Mouse (Mus musculus) forebrain, embryonic 14.5 days (tissue): Measurements from ENCODE around the gene Eef1akmt2. TPM values are rescaled to one million over a fixed set of nuclear protein-coding genes. Genes with fewer than 3 reads are reported as not detected.

ENCODE experiments used
- ATAC-seq: fragments of 200-750 bp; cut with Nextera tagmentation; 2 replicates; pipeline ENCODE4 v1.8.0; 2017; ENCODE audit warnings: mild to moderate bottlenecking, moderate library complexity
- DNase-seq: peaks from one replicate; pipeline ENCODE4 v3.0.0-alpha.2; 2015; ENCODE audit warnings: low spot score
- H3K27ac ChIP-seq: fragments of 300-500 bp; sonication (generic); 2 replicates; pipeline ENCODE4 v1.5.1; 2014; ENCODE audit warnings: low read depth, mild to moderate bottlenecking, control low read depth, low read length, moderate library complexity
- H3K27me3 ChIP-seq: fragments of 300-500 bp; sonication (generic); replicated peaks from 2 replicates; pipeline ENCODE4 v1.6.1; 2014; ENCODE audit warnings: low read length, control low read depth, mixed read lengths; ENCODE audit not compliant: control insufficient read depth, insufficient read depth
- H3K36me3 ChIP-seq: fragments of 300-500 bp; sonication (generic); 2 replicates; pipeline ENCODE4 v1.6.1; 2014; ENCODE audit warnings: low read length, control low read depth; ENCODE audit not compliant: control insufficient read depth, insufficient read depth
- H3K4me1 ChIP-seq: fragments of 300-500 bp; sonication (generic); 2 replicates; pipeline ENCODE4 v1.6.1; 2014; ENCODE audit warnings: antibody characterized with exemption, low read length, control low read depth; ENCODE audit not compliant: control insufficient read depth, insufficient read depth
- H3K4me2 ChIP-seq: fragments of 300-500 bp; sonication (generic); 2 replicates; pipeline ENCODE4 v1.6.1; 2014; ENCODE audit warnings: mild to moderate bottlenecking, control low read depth, low read length
- H3K4me3 ChIP-seq: fragments of 300-500 bp; sonication (generic); 2 replicates; pipeline ENCODE4 v1.5.1; 2014; ENCODE audit warnings: low read depth, low read length, control low read depth
- H3K9ac ChIP-seq: fragments of 300-500 bp; sonication (generic); 2 replicates; pipeline ENCODE4 v1.6.1; 2014; ENCODE audit warnings: mild to moderate bottlenecking, low read length, control low read depth, moderate library complexity
- H3K9me3 ChIP-seq: fragments of 300-500 bp; sonication (generic); replicated peaks from 2 replicates; pipeline ENCODE4 v1.6.1; 2016; ENCODE audit warnings: low read length, control low read depth, mixed read lengths; ENCODE audit not compliant: control insufficient read depth
- WGBS: fragments of 180-500 bp; shearing (Covaris S2); extraction: QIAGEN DNeasy Blood & Tissue Kit; methylation state at CpG from one replicate; pipeline ENCODE4 v1.1.7; 2014; 5-methylcytosine and 5-hydroxymethylcytosine counted together
- polyA plus RNA-seq: library from polyadenylated mRNA; unstranded; fragments of >200 nt; fragmentation: Nextera tagmentation; extraction: Ambion mirVana; gene quantifications from 2 replicates; pipeline ENCODE4 v1.2.1, GENCODE M21; 2014

Gene Eef1akmt2
- polyA plus RNA-seq, 1 experiment from 2014 or later: 99.8 TPM

DNA sequence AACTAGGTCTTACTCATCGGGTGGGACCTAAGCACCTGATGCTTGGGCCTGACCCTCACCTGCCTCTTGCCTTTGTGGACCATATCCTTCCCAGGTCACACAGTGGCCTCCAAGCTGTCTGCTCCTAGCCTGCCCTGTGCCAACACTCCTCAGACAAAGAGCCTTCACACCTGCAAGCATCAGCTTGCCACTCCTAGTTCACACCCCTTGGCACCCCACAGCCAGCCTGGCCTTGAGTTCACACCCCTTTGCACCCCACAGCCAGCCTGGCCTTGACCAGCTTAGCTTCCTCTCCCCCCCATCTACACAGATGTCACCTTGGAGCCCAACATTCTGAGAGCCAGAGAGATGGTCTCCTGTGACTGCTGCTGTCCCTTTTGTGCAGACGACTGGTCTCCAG is 49.1 kb downstream of the Eef1akmt2 start:
- DNase-seq (no peak), ATAC-seq (no peak)
- 98% methylated on average over 2 of the region's 2 CpGs for WGBS
- Histone ChIP-seq H3K9me3 (no peaks in the 10 kb centered on the region), H3K27me3 (no peaks in the 10 kb centered on the region), H3K4me3 (no peak overlapping the region), H3K9ac (no peak overlapping the region), H3K36me3 (peaks cover 4% of the 10 kb centered on the region; the same call in 1 of the 2 replicates), H3K27ac (no peak overlapping the region), H3K4me1 (peaks cover 26% of the 10 kb centered on the region), H3K4me2 (no peak overlapping the region)

DNA sequence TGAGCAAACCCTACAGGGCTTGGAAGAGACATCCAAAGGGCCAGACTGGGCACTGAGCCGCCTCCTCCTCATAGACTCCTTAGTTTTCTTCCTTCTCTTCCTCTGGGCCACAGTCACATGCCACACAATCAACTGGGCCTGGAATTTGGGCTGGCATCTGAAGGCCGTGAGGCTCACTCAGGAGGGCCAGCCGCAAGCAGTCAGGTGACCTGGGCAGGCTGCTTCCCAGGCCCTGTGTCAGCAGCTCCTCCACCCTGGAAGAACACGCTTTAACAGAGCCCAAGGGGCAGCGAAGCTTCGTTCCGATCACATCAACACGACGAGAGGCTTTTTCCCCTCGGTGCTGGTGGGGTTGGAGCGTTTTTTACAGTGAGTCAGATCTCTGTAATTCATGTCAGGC is 49.8 kb downstream of the Eef1akmt2 start:
- Histone ChIP-seq H3K36me3 (peaks cover 4% of the 10 kb centered on the region; the same call in 1 of the 2 replicates), H3K27me3 (no peaks in the 10 kb centered on the region), H3K4me2 (no peak overlapping the region), H3K4me3 (no peak overlapping the region), H3K9me3 (no peaks in the 10 kb centered on the region), H3K27ac (no peak overlapping the region), H3K4me1 (peaks cover 20% of the 10 kb centered on the region), H3K9ac (no peak overlapping the region)
- WGBS: 89% methylated on average over 11 of the region's 11 CpGs
- ATAC-seq (no peak), DNase-seq (no peak)

DNA sequence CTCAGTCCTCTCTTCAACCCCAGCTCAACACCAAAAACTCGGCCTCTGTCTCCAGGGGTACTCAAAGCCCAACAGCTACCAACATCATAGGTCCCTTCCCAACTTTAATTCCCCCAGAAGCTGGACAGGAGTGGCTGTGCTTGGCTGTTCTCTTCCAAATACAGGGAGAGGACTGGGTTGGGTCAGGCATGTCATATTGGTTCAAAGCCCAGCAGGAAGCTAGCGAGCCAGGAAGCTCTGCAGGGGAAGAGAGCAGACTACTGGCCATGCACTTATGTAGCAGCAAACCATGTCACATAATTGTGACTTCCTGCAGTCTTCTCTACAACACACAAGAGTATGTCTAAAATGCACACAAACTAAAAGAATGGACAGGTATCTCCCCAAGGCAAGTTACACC is 50.4 kb downstream of the Eef1akmt2 start:
- H3K27me3 ChIP-seq: no peaks in the 10 kb centered on the region
- no peak overlapping the region for H3K9ac ChIP-seq
- no peak overlapping the region for H3K4me2 ChIP-seq
- H3K4me3 ChIP-seq: no peak overlapping the region
- WGBS: 82% methylated on average over 2 of the region's 2 CpGs
- no peak overlapping the region for H3K27ac ChIP-seq
- no peak for DNase-seq
- peaks cover 14% of the 10 kb centered on the region for H3K4me1 ChIP-seq
- no peak for ATAC-seq
- no peaks in the 10 kb centered on the region for H3K9me3 ChIP-seq
- peaks cover 4% of the 10 kb centered on the region; the same call in 1 of the 2 replicates for H3K36me3 ChIP-seq

DNA sequence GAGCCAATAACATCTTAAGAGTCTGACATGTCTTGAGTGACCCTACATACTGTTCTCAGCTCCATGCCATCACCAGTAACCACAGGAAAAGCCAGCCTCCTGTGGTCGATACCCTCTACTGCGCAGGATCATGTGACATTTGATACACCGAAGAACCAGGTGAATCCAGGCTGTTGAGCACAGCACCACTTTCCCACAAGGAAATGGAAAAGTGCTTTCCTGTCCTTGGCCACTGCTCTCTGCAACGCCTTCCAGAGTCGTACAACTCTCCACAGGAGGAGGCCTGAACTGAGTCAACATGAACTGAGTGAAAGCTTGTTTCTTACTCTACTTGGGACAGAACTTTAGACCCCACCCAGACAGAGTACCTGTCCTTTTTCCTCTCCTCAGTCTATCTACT is 51.0 kb downstream of the Eef1akmt2 start:
- Histone ChIP-seq H3K27ac (no peak overlapping the region), H3K4me1 (peaks cover 8% of the 10 kb centered on the region), H3K4me2 (no peak overlapping the region), H3K4me3 (no peak overlapping the region), H3K27me3 (no peaks in the 10 kb centered on the region), H3K9ac (no peak overlapping the region), H3K9me3 (no peaks in the 10 kb centered on the region), H3K36me3 (peaks cover 4% of the 10 kb centered on the region; the same call in 1 of the 2 replicates)
- ATAC-seq (no peak), DNase-seq (no peak)
- 91% methylated on average over 5 of the region's 5 CpGs for WGBS

DNA sequence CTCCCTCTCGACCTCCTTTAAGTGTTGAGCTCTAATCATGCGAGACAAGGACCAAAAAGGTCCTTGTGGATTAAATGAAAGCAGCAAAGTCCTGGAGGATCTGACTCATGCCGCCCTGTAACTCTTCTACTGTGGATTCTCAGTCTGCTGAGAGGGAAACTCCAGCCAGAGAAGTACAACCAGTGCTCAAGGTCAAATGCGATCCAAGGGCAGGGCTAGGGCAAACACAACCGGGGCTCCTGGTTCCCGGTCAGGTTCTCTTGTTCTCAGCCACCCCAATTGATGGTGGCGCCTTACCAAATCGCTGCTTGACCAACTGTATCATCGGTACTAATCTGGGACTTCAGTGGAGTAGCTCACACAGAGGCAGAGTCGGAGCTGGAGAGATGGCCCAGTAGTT is 51.6 kb downstream of the Eef1akmt2 start:
- Histone ChIP-seq H3K36me3 (peaks cover 6% of the 10 kb centered on the region; the same call in 1 of the 2 replicates), H3K4me2 (no peak overlapping the region), H3K4me1 (peaks cover 3% of the 10 kb centered on the region; the same call in 1 of the 2 replicates), H3K27ac (no peak overlapping the region), H3K4me3 (no peak overlapping the region), H3K9me3 (no peaks in the 10 kb centered on the region), H3K9ac (no peak overlapping the region), H3K27me3 (no peaks in the 10 kb centered on the region)
- DNase-seq (no peak), ATAC-seq (no peak)
- 85% methylated on average over 10 of the region's 10 CpGs for WGBS

DNA sequence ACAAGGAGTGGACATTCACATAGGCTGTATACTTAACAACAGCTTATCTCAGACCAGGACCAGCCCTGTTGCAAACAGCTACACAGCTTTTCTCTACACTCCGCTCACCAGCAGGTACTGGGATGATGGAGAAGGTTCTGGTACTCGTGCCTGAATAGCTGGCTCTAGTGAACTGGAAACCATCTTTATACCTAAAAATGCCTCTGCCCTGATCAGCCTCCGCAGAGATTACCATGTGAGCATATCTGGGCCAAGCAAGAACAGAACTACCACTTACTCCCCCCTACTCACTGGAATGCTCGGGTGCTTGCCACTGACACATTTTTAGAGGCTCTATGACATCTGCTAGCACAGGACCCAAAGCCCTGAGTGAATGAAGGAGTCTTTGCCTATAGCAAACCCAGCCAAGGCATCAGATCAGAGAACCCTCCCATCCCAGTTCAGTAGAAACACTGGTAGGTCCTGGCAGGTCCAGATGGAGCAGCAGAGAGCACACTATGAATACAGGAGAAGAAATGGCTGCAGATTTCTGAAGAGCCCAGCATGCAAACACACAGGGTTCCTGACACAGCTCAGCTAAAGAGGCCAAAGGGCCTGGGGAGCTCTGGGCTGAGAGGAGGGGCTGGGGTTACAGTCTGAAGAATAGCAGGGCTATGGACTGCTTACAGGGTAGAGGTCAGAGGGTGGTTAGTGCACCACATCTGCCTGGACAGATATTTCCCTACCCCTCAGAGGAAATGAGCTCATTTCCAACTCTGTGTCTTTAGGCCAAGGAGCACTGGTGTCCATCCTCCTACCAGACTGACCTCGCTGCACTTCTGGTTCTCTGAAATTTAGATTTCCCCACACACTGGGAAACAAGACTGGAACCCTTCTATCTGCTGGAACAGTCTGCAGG is 53.1 kb downstream of the Eef1akmt2 start:
- DNase-seq (no peak), ATAC-seq (no peak)
- Histone ChIP-seq H3K9me3 (no peaks in the 10 kb centered on the region), H3K27ac (no peak overlapping the region), H3K36me3 (peaks cover 7% of the 10 kb centered on the region; the same call in 1 of the 2 replicates), H3K9ac (no peak overlapping the region), H3K4me2 (no peak overlapping the region), H3K27me3 (no peaks in the 10 kb centered on the region), H3K4me3 (no peak overlapping the region), H3K4me1 (no peaks in the 10 kb centered on the region; the same call in 1 of the 2 replicates)
- 92% methylated on average over 5 of the region's 5 CpGs for WGBS

DNA sequence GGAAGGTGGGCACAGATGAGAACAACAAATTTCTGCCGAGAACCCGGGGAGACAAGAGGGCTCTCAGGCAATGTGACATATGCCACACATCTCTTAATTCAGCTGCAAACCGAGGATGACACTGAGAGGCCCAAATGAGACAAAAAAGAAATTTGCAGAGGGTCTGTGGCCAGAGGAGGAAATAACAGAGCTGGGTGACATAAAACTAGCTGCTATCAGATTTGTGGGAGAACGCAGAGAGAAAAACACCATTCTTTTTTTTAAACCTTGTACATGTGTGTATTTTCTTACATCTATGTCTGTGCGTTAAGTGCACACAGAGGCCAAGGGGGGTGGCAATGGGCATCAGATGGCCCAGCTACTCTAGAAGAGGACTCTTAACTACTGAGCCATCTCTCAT is 57.3 kb downstream of the Eef1akmt2 start:
- H3K4me1 ChIP-seq: no peaks in the 10 kb centered on the region
- peaks cover 3% of the 10 kb centered on the region; the same call in 1 of the 2 replicates for H3K36me3 ChIP-seq
- H3K4me2 ChIP-seq: no peak overlapping the region
- H3K27me3 ChIP-seq: no peaks in the 10 kb centered on the region
- H3K27ac ChIP-seq: no peak overlapping the region
- no peak overlapping the region for H3K9ac ChIP-seq
- H3K9me3 ChIP-seq: no peaks in the 10 kb centered on the region
- DNase-seq (no peak), ATAC-seq (no peak)
- 94% methylated on average over 5 of the region's 5 CpGs for WGBS
- no peak overlapping the region for H3K4me3 ChIP-seq

DNA sequence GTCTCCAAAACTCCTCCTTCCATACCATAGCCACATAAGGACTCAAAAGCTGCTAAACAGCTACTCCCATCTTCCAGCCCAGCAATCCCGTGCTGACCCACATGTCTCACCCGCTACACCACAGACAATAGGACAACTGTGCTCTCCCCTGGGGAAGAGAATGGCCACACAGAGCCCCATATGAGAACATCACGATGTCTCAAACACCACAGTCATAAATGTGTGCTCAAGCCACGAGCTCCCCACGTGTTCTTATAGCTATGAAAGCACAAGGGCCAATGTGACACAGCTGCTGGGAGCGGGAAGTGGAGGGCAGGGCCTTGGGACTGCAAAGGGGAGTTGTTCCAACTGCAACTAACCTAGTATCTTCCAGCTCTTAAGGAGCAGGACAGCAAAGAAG is 59.0 kb downstream of the Eef1akmt2 start:
- Histone ChIP-seq H3K27ac (no peak overlapping the region), H3K9me3 (no peaks in the 10 kb centered on the region), H3K4me3 (no peak overlapping the region), H3K4me1 (no peaks in the 10 kb centered on the region), H3K9ac (no peak overlapping the region), H3K27me3 (no peaks in the 10 kb centered on the region), H3K4me2 (no peak overlapping the region), H3K36me3 (peaks cover 3% of the 10 kb centered on the region; the same call in 1 of the 2 replicates)
- ATAC-seq (no peak), DNase-seq (no peak)
- WGBS: 74% methylated on average over 6 of the region's 6 CpGs
